Mouse (Mus musculus) midbrain, embryonic 10.5 days (tissue): Measurements from ENCODE around the gene Sh3gl2. TPM values are rescaled to one million over a fixed set of nuclear protein-coding genes. Genes with fewer than 3 reads are reported as not detected.

Experiments
- DNase-seq: peaks from one replicate; pipeline ENCODE4 v3.0.0-alpha.2; 2017; ENCODE audit warnings: low spot score
- H3K27ac ChIP-seq: fragments of 300-500 bp; sonication (generic); replicated peaks from 2 replicates; pipeline ENCODE4 v1.5.1; 2016; ENCODE audit warnings: mild to moderate bottlenecking
- H3K27me3 ChIP-seq: fragments of 300-500 bp; sonication (generic); 2 replicates; pipeline ENCODE4 v1.6.1; 2016; ENCODE audit warnings: low read depth, mild to moderate bottlenecking; ENCODE audit not compliant: poor library complexity, severe bottlenecking
- H3K36me3 ChIP-seq: fragments of 300-500 bp; sonication (generic); 2 replicates; pipeline ENCODE4 v1.6.1; 2016; ENCODE audit warnings: mild to moderate bottlenecking, moderate library complexity
- H3K4me1 ChIP-seq: fragments of 300-500 bp; sonication (generic); 2 replicates; pipeline ENCODE4 v1.6.1; 2016
- H3K4me3 ChIP-seq: fragments of 300-500 bp; sonication (generic); 2 replicates; pipeline ENCODE4 v1.5.1; 2016; ENCODE audit warnings: mild to moderate bottlenecking, moderate library complexity
- H3K9me3 ChIP-seq: fragments of 300-500 bp; sonication (generic); replicated peaks from 2 replicates; pipeline ENCODE4 v1.6.1; 2016; ENCODE audit warnings: mild to moderate bottlenecking
- WGBS: fragments of 180-500 bp; shearing (Covaris S2); methylation state at CpG from one replicate; pipeline ENCODE4 v1.1.7; 2016; 5-methylcytosine and 5-hydroxymethylcytosine counted together
- polyA plus RNA-seq: library from polyadenylated mRNA; unstranded; fragments of >200 nt; fragmentation: Nextera tagmentation; extraction: Ambion mirVana; gene quantifications from 2 replicates; pipeline ENCODE4 v1.2.1, GENCODE M21; 2016

Sh3gl2 gene
- polyA plus RNA-seq, 1 experiment from 2014 or later, result 3.0 TPM

DNA sequence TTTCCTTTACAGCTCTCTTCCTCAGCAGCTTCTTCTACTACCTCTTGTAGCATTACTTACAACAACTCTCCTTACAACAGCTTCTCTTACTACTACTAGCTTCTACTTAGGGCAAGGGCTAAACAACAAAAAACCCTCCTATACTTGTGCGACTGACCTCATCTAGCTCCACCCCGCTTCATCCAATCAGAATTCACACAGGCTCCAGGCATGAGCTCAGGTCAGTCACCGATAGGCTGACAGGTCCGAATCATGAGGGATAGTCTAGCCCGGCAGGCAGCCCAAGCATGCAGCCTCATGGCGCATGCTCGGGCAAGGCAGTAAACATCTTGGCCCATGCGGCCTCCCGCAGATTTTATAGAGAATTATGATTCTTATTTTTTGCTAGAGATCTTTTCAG is 78.2 kb downstream of the Sh3gl2 start:
- WGBS, result 92% methylated on average over 9 of the region's 9 CpGs
- DNase-seq, result no peak
- Histone ChIP-seq H3K36me3 (no peaks in the 10 kb centered on the region), H3K27ac (no peak overlapping the region), H3K4me3 (no peak overlapping the region), H3K27me3 (no peaks in the 10 kb centered on the region), H3K4me1 (no peaks in the 10 kb centered on the region), H3K9me3 (no peaks in the 10 kb centered on the region)

DNA sequence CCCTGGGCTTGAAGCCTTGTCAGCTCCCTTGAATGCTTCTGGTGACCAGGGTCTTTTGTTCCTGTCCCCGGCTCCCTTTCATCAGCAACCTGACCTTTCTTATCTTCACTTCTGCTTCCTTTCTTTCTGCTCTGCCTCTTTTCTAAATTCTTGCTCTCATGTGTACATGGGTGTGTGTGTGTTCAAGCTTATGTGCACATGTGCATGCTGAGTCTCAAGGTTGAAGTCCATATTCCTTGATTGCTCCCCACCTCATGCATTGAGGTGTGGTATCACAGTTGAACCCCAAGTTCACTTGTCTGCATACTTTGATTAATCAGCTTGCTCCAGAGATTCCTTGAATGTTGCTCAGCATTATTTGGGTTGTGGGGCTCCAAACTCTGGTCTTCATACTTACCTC is 85.1 kb downstream of the Sh3gl2 start:
- Histone ChIP-seq H3K27me3 (no peaks in the 10 kb centered on the region), H3K27ac (no peak overlapping the region), H3K4me3 (no peak overlapping the region), H3K9me3 (no peaks in the 10 kb centered on the region), H3K36me3 (no peaks in the 10 kb centered on the region), H3K4me1 (no peaks in the 10 kb centered on the region)
- WGBS, result 94% methylated on average over 1 of the region's 1 CpGs
- DNase-seq, result no peak

DNA sequence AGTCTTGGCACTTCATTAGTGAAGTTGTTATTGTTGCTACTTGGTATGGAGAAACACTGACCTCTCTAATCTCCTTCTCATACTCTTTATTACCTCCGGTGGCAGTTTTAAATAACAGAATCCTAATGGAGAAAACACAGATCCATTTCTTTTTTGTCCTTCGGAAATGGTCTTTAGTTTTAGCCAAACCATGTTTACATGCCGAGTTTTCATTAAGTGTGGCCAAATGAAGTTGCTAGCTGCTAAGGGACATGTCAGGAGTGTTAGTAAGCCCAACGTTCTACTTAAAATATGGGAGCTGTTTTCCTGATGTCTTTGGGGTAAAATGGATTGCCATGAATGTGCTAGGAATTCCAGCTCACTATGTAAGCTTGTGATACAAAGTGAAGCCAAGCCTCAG is 86.4 kb downstream of the Sh3gl2 start:
- Histone ChIP-seq H3K27me3 (no peaks in the 10 kb centered on the region), H3K4me3 (no peak overlapping the region), H3K27ac (no peak overlapping the region), H3K4me1 (no peaks in the 10 kb centered on the region), H3K36me3 (no peaks in the 10 kb centered on the region), H3K9me3 (no peaks in the 10 kb centered on the region)
- 89% methylated on average over 4 of the region's 4 CpGs for WGBS
- DNase-seq, result no peak

DNA sequence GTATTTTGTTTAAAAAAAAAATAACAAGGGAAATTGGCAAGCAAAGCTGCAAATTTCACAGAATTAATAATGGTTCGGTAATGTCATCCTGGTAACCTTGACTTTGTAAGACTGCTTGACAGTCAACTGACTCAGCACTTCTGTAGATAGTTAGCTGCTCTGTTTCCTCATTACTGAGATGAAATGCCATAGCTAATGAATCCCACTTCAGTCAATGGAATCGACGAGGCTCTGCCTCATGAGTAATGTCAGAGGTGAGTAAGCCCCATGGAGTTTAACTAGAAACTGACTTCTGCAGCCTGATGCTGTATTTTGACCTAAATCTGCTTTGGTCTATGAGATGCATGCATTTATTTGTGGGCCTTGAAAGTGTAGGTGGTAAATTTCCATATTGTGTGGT is 88.4 kb downstream of the Sh3gl2 start:
- 94% methylated on average over 3 of the region's 3 CpGs for WGBS
- Histone ChIP-seq H3K4me1 (no peaks in the 10 kb centered on the region), H3K9me3 (no peaks in the 10 kb centered on the region), H3K27ac (no peak overlapping the region), H3K36me3 (no peaks in the 10 kb centered on the region), H3K4me3 (no peak overlapping the region), H3K27me3 (no peaks in the 10 kb centered on the region)
- DNase-seq, result no peak

DNA sequence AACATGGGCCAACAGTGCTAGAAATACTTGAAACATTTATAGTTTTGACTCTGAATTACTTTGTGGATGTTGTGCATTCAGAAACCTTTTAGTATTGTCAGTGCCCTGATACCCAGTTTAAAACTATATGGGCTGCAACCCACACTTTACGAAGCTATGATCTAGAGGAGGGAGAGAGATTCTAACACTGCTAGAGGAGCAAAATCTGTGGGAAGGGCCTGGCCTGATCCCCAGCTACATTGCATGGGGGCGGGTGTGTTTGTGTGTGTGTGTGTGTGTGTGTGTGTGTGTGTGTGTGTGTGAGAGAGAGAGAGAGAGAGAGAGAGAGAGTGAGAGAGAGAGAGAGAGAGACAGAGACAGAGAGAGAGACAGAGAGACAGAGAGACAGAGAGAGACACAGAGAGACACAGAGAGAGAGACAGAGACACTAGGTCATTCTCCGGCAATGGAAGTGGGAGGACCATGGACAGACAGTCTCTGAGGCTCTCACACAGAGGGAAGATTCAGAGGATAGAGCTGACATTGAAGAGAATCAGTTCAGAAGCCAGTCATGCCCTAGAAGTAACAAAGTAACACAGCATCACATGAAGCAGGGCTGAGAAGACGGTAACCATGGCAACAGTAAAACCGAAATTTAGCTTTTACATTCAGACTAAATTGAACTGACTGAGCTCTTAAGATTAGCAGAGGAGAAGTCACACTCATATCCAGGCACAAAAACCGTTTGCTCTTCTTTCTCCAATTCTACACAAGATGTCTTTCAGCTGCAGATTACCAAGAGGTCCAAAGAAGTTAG is 95.9 kb downstream of the Sh3gl2 start:
- Histone ChIP-seq H3K4me1 (no peaks in the 10 kb centered on the region), H3K4me3 (no peak overlapping the region), H3K27me3 (no peaks in the 10 kb centered on the region), H3K9me3 (no peaks in the 10 kb centered on the region), H3K27ac (no peak overlapping the region), H3K36me3 (no peaks in the 10 kb centered on the region)
- DNase-seq, result no peak
- 82% methylated on average over 6 of the region's 6 CpGs for WGBS

DNA sequence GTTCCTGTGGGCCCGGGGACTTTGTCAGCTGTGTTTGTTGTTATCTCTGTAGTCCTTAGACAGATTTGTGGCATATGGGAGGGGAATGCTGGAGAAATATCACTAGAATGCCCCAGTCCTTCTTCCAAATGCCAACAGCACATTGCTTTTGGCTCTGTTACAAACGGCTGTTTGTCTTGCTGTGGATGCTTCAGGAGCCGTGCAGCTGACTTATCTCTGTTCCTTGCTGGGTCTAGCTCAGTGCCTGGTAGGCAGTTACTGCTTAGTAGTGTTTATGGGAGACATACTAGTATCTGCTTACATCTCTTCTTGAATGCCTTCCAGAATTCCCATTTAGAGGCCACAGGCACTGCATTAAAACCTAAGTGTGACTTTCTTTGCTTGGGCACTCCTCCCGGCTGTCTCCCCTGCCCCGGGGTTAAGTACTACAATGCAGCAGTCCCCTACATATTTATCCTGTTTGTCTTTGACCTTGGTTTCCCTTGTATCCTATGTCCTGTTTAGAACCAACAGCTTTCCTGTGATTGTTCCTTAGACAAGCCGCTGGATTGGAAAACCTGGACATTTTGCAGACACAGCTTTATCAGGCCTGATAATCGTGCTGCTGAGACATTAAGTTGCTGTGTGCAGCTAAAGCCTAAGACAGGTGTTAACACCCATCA is 101.1 kb downstream of the Sh3gl2 start:
- Histone ChIP-seq H3K27me3 (no peaks in the 10 kb centered on the region), H3K4me3 (no peak overlapping the region), H3K9me3 (no peaks in the 10 kb centered on the region), H3K4me1 (peaks cover 6% of the 10 kb centered on the region; the same call in 1 of the 2 replicates), H3K27ac (no peak overlapping the region), H3K36me3 (no peaks in the 10 kb centered on the region)
- 87% methylated on average over 7 of the region's 7 CpGs for WGBS
- DNase-seq, result no peak

DNA sequence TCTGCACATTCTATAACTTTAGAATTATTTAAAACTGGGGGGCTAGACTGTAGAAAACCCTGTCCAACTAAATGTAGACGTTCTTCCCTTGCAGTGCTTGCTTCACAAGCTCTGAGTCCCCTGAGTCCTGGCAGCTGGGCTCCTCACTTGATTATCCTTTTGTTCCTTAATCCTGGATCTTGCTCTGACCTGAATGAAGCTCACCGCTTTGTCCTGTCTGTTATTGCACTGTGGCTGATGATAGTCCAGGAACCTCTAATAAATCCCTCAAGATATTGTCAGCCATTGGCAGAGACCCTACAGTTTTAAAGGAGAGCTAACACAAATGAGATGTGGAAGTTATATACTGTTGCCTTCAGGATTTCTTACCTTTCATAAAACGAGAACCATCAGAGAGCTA is 114.2 kb downstream of the Sh3gl2 start:
- Histone ChIP-seq H3K27ac (no peak overlapping the region; the same call in 1 of the 2 replicates), H3K27me3 (no peaks in the 10 kb centered on the region), H3K36me3 (no peaks in the 10 kb centered on the region), H3K9me3 (no peaks in the 10 kb centered on the region), H3K4me3 (no peak overlapping the region), H3K4me1 (peaks cover 9% of the 10 kb centered on the region)
- peak; percentile 19 for DNase-seq
- 36% methylated on average over 3 of the region's 3 CpGs for WGBS

DNA sequence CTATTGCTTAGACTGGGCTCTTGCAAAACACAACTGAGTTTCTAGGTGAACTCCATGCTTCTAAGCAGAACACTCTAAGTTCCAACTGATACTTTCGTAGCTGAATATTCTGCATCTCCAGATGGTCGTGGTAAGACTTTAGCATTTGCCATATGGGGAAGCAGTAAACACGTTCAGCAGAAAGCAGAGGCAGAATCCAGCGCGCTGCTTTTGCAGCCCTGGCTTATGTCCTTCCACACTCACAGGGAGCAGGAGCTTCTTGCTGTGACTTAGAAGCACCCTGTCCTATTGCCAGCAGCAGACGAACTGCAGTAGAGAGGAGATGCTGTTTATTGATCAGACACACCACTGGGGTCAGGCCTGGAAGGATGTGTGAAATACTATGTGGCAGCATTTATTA is 120.5 kb downstream of the Sh3gl2 start:
- 87% methylated on average over 6 of the region's 6 CpGs for WGBS

DNA sequence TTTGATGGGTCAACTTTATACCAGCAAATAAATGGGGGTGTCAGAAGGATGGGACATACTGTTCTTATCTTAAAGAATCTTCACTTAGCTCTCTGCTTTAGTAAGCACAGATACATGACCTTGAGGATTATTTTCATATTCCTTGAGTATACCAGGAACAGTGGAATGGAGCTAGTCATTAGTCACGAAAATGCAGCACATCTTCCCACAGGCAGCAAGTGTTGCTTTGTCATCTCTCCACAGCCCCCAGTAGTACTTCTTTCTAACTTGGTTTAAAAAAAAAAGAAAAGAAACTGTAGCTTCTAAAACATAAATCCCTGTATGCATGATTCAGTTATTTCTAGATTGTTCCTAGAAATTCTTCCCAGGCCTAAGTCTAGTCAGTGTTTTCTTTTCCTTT is 121.1 kb downstream of the Sh3gl2 start:
- WGBS, result 87% methylated on average over 1 of the region's 1 CpGs
- H3K4me1 ChIP-seq, result no peaks in the 10 kb centered on the region

More for the DNA sequence above, 120.5 kb downstream of the Sh3gl2 start:
- Histone ChIP-seq H3K9me3 (no peaks in the 10 kb centered on the region), H3K36me3 (no peaks in the 10 kb centered on the region), H3K4me1 (no peaks in the 10 kb centered on the region), H3K27ac (no peak overlapping the region), H3K27me3 (no peaks in the 10 kb centered on the region), H3K4me3 (no peak overlapping the region)
- no peak for DNase-seq

DNA sequence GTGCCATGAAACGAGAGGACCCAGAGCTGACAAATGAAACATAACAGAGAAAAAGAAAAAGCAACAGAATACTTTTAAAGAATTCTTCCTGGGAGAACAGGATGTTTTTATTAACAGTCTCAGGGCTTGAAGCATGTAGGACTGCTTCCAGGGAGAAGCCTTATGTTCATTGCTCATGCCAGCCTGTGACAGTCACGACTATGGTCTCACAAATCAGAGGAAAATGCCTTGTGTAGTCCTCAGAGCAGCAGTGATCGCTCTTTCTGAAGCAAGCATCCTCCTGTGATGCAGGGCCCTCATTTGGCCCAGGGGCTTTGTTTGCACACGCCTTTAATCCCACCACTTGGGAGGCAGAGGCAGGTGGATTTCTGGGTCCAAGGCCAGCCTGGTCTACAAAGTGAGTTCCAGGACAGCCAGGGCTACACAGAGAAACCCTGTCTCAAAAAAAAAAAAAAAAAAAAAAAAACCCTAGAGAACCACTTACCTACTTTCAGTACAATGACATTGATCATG is 129.8 kb downstream of the Sh3gl2 start:
- H3K36me3 ChIP-seq, result no peaks in the 10 kb centered on the region
- no peaks in the 10 kb centered on the region for H3K4me1 ChIP-seq
- no peak overlapping the region for H3K4me3 ChIP-seq
- 86% methylated on average over 4 of the region's 4 CpGs for WGBS
- no peak for DNase-seq
- H3K9me3 ChIP-seq, result no peaks in the 10 kb centered on the region
- H3K27ac ChIP-seq, result no peak overlapping the region
- no peaks in the 10 kb centered on the region for H3K27me3 ChIP-seq

More for the DNA sequence above, 121.1 kb downstream of the Sh3gl2 start:
- H3K9me3 ChIP-seq, result no peaks in the 10 kb centered on the region
- DNase-seq, result no peak
- no peak overlapping the region for H3K27ac ChIP-seq
- H3K36me3 ChIP-seq, result no peaks in the 10 kb centered on the region
- no peaks in the 10 kb centered on the region for H3K27me3 ChIP-seq
- H3K4me3 ChIP-seq, result no peak overlapping the region

DNA sequence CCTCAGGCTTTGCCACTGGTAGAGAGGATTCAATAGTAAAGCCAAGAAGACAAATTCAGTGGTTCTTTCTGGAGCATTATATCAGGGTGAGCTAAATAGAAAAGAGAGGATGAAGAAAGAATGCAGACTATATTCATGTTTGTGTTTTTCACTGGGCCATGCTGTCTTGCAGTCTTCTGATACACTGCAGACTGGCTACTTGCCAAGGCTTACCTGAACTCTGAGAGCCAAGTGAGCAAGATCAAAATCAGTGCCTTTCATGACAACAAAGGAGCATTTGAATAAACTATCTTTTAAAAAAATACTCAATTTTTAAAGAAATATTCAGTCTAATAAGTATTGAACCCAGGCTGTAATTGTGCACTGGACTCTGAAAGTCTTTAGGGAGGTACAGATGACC is 131.4 kb downstream of the Sh3gl2 start:
- Histone ChIP-seq H3K4me1 (no peaks in the 10 kb centered on the region), H3K27me3 (no peaks in the 10 kb centered on the region), H3K9me3 (no peaks in the 10 kb centered on the region), H3K4me3 (no peak overlapping the region), H3K27ac (no peak overlapping the region), H3K36me3 (no peaks in the 10 kb centered on the region)
- DNase-seq, result no peak

DNA sequence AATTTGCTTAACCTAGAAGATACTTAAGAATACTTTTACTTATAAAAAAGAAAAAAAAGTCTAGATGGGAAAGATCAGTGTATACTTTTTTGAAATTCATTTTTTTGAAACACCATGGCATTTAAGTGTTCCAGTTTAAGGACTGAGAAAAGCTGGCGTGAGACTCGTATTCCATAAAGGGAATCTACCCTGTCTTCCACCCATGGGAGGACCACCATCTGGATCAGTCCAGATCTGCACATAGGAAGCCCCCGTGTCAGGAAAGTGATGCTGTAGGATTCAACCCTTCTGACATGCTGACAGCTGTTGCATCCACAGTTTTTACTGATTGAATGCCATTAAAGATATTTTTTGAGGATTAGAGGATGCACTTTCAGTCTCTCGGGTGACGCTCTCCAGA is 134.2 kb downstream of the Sh3gl2 start:
- WGBS, result 92% methylated on average over 5 of the region's 5 CpGs
- H3K27ac ChIP-seq, result no peak overlapping the region
- no peaks in the 10 kb centered on the region for H3K27me3 ChIP-seq
- H3K36me3 ChIP-seq, result no peaks in the 10 kb centered on the region
- no peak for DNase-seq
- H3K9me3 ChIP-seq, result no peaks in the 10 kb centered on the region
- H3K4me3 ChIP-seq, result no peak overlapping the region
- no peaks in the 10 kb centered on the region for H3K4me1 ChIP-seq

DNA sequence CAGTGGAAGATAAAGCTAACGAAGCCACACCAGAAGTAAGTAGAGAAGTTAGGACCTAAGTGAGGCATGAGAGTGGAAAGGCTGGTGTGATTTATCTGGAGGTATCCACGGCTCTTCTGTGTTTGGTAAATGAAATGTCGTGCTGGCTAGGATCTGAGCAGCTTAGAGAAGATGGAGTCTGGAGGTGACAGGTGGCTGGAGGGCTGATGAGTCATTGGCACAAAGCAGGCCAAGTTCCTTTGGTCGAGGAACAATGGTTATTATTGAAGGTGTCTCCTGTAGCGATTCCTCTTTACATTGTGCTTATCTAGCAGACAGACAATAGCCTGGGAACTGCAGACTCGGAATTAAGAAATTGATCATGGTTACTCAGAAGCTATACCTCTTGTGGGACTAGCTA is 135.8 kb downstream of the Sh3gl2 start:
- no peak overlapping the region for H3K27ac ChIP-seq
- H3K4me3 ChIP-seq, result no peak overlapping the region
- H3K27me3 ChIP-seq, result no peaks in the 10 kb centered on the region
- WGBS, result 74% methylated on average over 6 of the region's 6 CpGs
- H3K4me1 ChIP-seq, result no peaks in the 10 kb centered on the region
- no peak for DNase-seq
- H3K36me3 ChIP-seq, result no peaks in the 10 kb centered on the region
- no peaks in the 10 kb centered on the region for H3K9me3 ChIP-seq
